Comparison of ENCODE assay signal across 34 mouse cellular contexts in the genomic region with DNA sequence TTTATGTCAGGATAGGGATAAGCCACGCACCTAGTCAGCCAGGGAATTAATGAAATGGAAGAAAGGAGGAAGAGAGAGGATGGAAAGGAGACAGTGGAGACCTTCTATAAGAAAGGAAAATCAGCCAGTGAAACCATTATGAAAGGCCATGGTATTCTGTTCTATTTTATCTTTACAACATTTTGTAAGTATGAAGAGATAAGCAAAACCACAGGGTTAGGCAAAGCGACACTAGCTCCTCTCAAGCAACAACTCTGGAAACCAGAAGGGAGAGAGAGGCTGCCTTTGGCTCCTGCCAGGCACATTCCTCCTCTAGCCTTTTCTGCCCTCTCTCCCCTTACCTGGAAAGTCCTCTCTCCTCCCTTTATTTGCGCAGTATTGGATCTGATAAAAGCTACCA. TPM values are rescaled to one million over a fixed set of nuclear protein-coding genes. Genes with fewer than 3 reads are reported as not detected.
DNase-seq lines count a peak whose midpoint lies in the region; ATAC-seq and TF ChIP-seq lines count a peak whose summit lies in the region.
"Had no signal": no experiment of that assay in that cellular context is flagged by ENCODE, and none has a peak within 500 bp of the region (broad histone marks: within the 10 kb centered on the region; RNA-seq: fewer than 3 reads in every experiment).

No protein-coding gene starts in this region.

- no peak overlapping the region for H3K9ac ChIP-seq in liver, embryonic 12.5 days
- H3K9ac ChIP-seq in liver, embryonic 13.5 days = peak overlapping the region; percentile 19; the same call in 1 of the 2 replicates
- H3K9ac ChIP-seq: embryonic facial prominence, embryonic 12.5 days; embryonic facial prominence, embryonic 15.5 days; forebrain, postnatal 0 days; heart, embryonic 15.5 days; hindbrain, embryonic 13.5 days had no signal

- 52% methylated on average over 3 of the region's 3 CpGs for WGBS in liver, embryonic 12.5 days (ENCODE audit: insufficient replicate concordance)
- 41% methylated on average over 3 of the region's 3 CpGs for WGBS in liver, embryonic 13.5 days (ENCODE audit: insufficient replicate concordance)

- TF ChIP-seq CTCF in G1E (IDR thresholded peaks at IDR 0.05; ENCODE audit: low read depth, low read length) = no peak

- no peaks in the 10 kb centered on the region for H3K36me3 ChIP-seq in liver, embryonic 12.5 days
- no peaks in the 10 kb centered on the region for H3K36me3 ChIP-seq in G1E (replicated peaks)
- no peaks in the 10 kb centered on the region for H3K36me3 ChIP-seq in liver, embryonic 13.5 days
- H3K36me3 ChIP-seq: embryonic facial prominence, embryonic 12.5 days; embryonic facial prominence, embryonic 15.5 days; heart, embryonic 15.5 days; hindbrain, embryonic 10.5 days; hindbrain, embryonic 13.5 days had no signal

- H3K4me1 ChIP-seq in liver, embryonic 12.5 days = peaks cover 41% of the 10 kb centered on the region
- peaks cover 45% of the 10 kb centered on the region for H3K4me1 ChIP-seq in G1E (ENCODE audit: insufficient read depth, low read depth, low read length)
- H3K4me1 ChIP-seq in liver, embryonic 13.5 days (replicated peaks) = peaks cover 36% of the 10 kb centered on the region
- H3K4me1 ChIP-seq: embryonic facial prominence, embryonic 12.5 days; embryonic facial prominence, embryonic 15.5 days; heart, embryonic 15.5 days; hindbrain, embryonic 13.5 days had no signal

- peak; percentile 49 for ATAC-seq in liver, embryonic 12.5 days
- ATAC-seq in G1E (ENCODE audit: extremely low read depth, insufficient number of reproducible peaks, low FRiP score, poor library complexity, severe bottlenecking) = peak; percentile 48; the same call in 1 of the 2 replicates
- peak; percentile 69 for ATAC-seq in liver, embryonic 13.5 days (ENCODE audit: low read depth)
- ATAC-seq in megakaryocyte progenitor cell, adult 5-6 weeks (replicated peaks; ENCODE audit: poor library complexity) = peak; percentile 61
- ATAC-seq: CD4-positive, CD25-positive, alpha-beta regulatory T cell, adult 4 months; forebrain, embryonic 14.5 days; forebrain, postnatal 0 days; hindbrain, embryonic 16.5 days; Patski had no signal

- H3K9me3 ChIP-seq in liver, embryonic 12.5 days (replicated peaks) = 0 out of 2 replicates have a peak, but pooled peaks cover 3% of the 10 kb centered on the region
- H3K9me3 ChIP-seq in G1E (replicated peaks) = peaks cover 3% of the 10 kb centered on the region
- no peaks in the 10 kb centered on the region for H3K9me3 ChIP-seq in liver, embryonic 13.5 days (replicated peaks)
- H3K9me3 ChIP-seq: embryonic facial prominence, embryonic 12.5 days; embryonic facial prominence, embryonic 15.5 days; heart, embryonic 15.5 days; hindbrain, embryonic 10.5 days; hindbrain, embryonic 13.5 days had no signal

- no peak overlapping the region for H3K4me3 ChIP-seq in liver, embryonic 12.5 days
- peak overlapping the region; percentile 33; the same call in 1 of the 2 replicates for H3K4me3 ChIP-seq in G1E (ENCODE audit: low read depth, low read length)
- no peak overlapping the region for H3K4me3 ChIP-seq in liver, embryonic 13.5 days (replicated peaks)
- H3K4me3 ChIP-seq: embryonic facial prominence, embryonic 12.5 days; embryonic facial prominence, embryonic 15.5 days; gastrocnemius, adult 2 months; heart, embryonic 15.5 days; hindbrain, embryonic 10.5 days; hindbrain, embryonic 13.5 days had no signal

- H3K4me2 ChIP-seq in liver, embryonic 12.5 days = peak overlapping the region; percentile 40
- H3K4me2 ChIP-seq in liver, embryonic 13.5 days = peak overlapping the region; percentile 21; the same call in 1 of the 2 replicates
- H3K4me2 ChIP-seq: embryonic facial prominence, embryonic 12.5 days; embryonic facial prominence, embryonic 15.5 days; heart, embryonic 11.5 days; heart, embryonic 15.5 days; hindbrain, embryonic 13.5 days had no signal

- DNase-seq in liver (no peak), G1E (ENCODE audit: low spot score) (peak; percentile 43)
- no peak for DNase-seq in liver, embryonic 13.5 days
- DNase-seq in lung, adult 18-20 months = no peak
- no peak for DNase-seq in thymus, postnatal 0 days (ENCODE audit: low spot score)
- DNase-seq in cerebellum, postnatal 10 days = no peak
- DNase-seq: adrenal gland, postnatal 10 days; adrenal gland, postnatal 36 days; cerebellum, adult 18-20 months; cerebellum, adult 9-10 months; cerebellum, postnatal 36 days; forebrain, postnatal 0 days; gastrocnemius, adult 2 months; gastrocnemius, postnatal 14 days; heart, adult 11 months; heart, postnatal 10 days; heart, postnatal 36 days had no signal

- peak overlapping the region; percentile 45; the same call in 1 of the 2 replicates for H3K27ac ChIP-seq in liver, embryonic 12.5 days
- H3K27ac ChIP-seq in liver, embryonic 13.5 days = peak overlapping the region; percentile 36; the same call in 1 of the 2 replicates
- H3K27ac ChIP-seq: embryonic facial prominence, embryonic 12.5 days; embryonic facial prominence, embryonic 15.5 days; gastrocnemius, adult 2 months; heart, embryonic 15.5 days; hindbrain, embryonic 10.5 days; hindbrain, embryonic 13.5 days had no signal

- no peaks in the 10 kb centered on the region for H3K27me3 ChIP-seq in liver, embryonic 12.5 days (replicated peaks)
- peaks cover 2% of the 10 kb centered on the region; the same call in 1 of the 2 replicates for H3K27me3 ChIP-seq in G1E (ENCODE audit: insufficient read depth, low read length)
- no peaks in the 10 kb centered on the region for H3K27me3 ChIP-seq in liver, embryonic 13.5 days
- H3K27me3 ChIP-seq: embryonic facial prominence, embryonic 12.5 days; embryonic facial prominence, embryonic 15.5 days; heart, embryonic 15.5 days; hindbrain, embryonic 13.5 days; Patski had no signal

RNA-seq across cellular contexts. Expression of gene Riox1, which starts 8.5 kb away (rescaled TPM):
- 22.3 and 22.8 TPM in 2 replicates for polyA plus RNA-seq in liver, embryonic 12.5 days (2016; fragmentation: Nextera tagmentation; extraction: Ambion mirVana)
- total RNA-seq in G1E (2014; fragmentation: Nextera tagmentation) (25.8 and 30.6 TPM in 2 replicates), G1E (2017) (28.0 and 35.7 TPM in 2 replicates)
- 107 and 138 TPM in 2 replicates for polyA plus RNA-seq in G1E (2012)
- 9.3 and 9.8 TPM in 2 replicates for polyA plus RNA-seq in liver, embryonic 13.5 days (2015; fragmentation: Nextera tagmentation; extraction: Ambion mirVana)
- 13.5 and 14.6 TPM in 2 replicates for total RNA-seq in megakaryocyte progenitor cell, adult 5-6 weeks (2015)
- 16.7 and 17.7 TPM in 2 replicates for total RNA-seq in megakaryocyte progenitor cell, adult 5-6 weeks (2017)
- 16.3 and 21.3 TPM in 2 replicates for polyA plus RNA-seq in thymus, postnatal 0 days (2015; fragmentation: Nextera tagmentation; extraction: Ambion mirVana)

RNA-seq across cellular contexts. Expression of gene Numb, which starts 20.2 kb away (rescaled TPM):
- polyA plus RNA-seq in liver, embryonic 12.5 days (2016; fragmentation: Nextera tagmentation; extraction: Ambion mirVana) = 17.7 and 18.4 TPM in 2 replicates
- total RNA-seq in G1E (2014; fragmentation: Nextera tagmentation) = 50.2 and 65.8 TPM in 2 replicates
- total RNA-seq in G1E (2017) = 52.8 and 58.1 TPM in 2 replicates
- polyA plus RNA-seq in G1E (2012) = 34.4 and 40.1 TPM in 2 replicates
- 11.8 and 16.3 TPM in 2 replicates for polyA plus RNA-seq in liver, embryonic 13.5 days (2015; fragmentation: Nextera tagmentation; extraction: Ambion mirVana)
- total RNA-seq in megakaryocyte progenitor cell, adult 5-6 weeks (2015) = 15.9 and 19.3 TPM in 2 replicates
- 12.6 and 26.8 TPM in 2 replicates for total RNA-seq in megakaryocyte progenitor cell, adult 5-6 weeks (2017)
- polyA plus RNA-seq in thymus, postnatal 0 days (2015; fragmentation: Nextera tagmentation; extraction: Ambion mirVana) = 13.6 and 14.9 TPM in 2 replicates

RNA-seq across cellular contexts. Expression of gene Heatr4, which starts 42.7 kb away (rescaled TPM):
- not detected in 2 replicates for polyA plus RNA-seq in liver, embryonic 12.5 days (2016; fragmentation: Nextera tagmentation; extraction: Ambion mirVana)
- total RNA-seq in G1E (2014; fragmentation: Nextera tagmentation) (not detected in 2 replicates), G1E (2017) (0.06 and 0.22 TPM in 2 replicates)
- polyA plus RNA-seq in G1E (2012) = not detected in 2 replicates
- not detected in 2 replicates for polyA plus RNA-seq in liver, embryonic 13.5 days (2015; fragmentation: Nextera tagmentation; extraction: Ambion mirVana)
- not detected in 2 replicates for total RNA-seq in megakaryocyte progenitor cell, adult 5-6 weeks (2015)
- total RNA-seq in megakaryocyte progenitor cell, adult 5-6 weeks (2017) = not detected in 2 replicates
- polyA plus RNA-seq in thymus, postnatal 0 days (2015; fragmentation: Nextera tagmentation; extraction: Ambion mirVana) = 0.04 TPM in 1 of 2 replicates, not detected in the other
- total RNA-seq: adrenal gland, adult 18-20 months; adrenal gland, postnatal 10 days; adrenal gland, postnatal 36 days; gastrocnemius, adult 2 months; gastrocnemius, postnatal 14 days; gastrocnemius, postnatal 4 days; heart, adult 8-10 months; heart, postnatal 36 days had no signal
- polyA plus RNA-seq: C2C12; CD4-positive, CD25-positive, alpha-beta regulatory T cell, adult 4 months; embryonic facial prominence, embryonic 12.5 days; embryonic facial prominence, embryonic 15.5 days; forebrain, embryonic 11.5 days; forebrain, embryonic 14.5 days; heart, embryonic 11.5 days; heart, embryonic 15.5 days; hindbrain, embryonic 10.5 days; hindbrain, embryonic 13.5 days; hindbrain, embryonic 16.5 days; Patski had no signal

RNA-seq across cellular contexts. Expression of gene Acot2, which starts 45.7 kb away (rescaled TPM):
- 15.1 and 15.2 TPM in 2 replicates for polyA plus RNA-seq in liver, embryonic 12.5 days (2016; fragmentation: Nextera tagmentation; extraction: Ambion mirVana)
- not detected in 2 replicates for total RNA-seq in G1E (2014; fragmentation: Nextera tagmentation)
- 0.22 TPM in 1 of 2 replicates, not detected in the other for total RNA-seq in G1E (2017)
- 0.02 TPM in 1 of 2 replicates, not detected in the other for polyA plus RNA-seq in G1E (2012)
- 14.7 and 16.1 TPM in 2 replicates for polyA plus RNA-seq in liver, embryonic 13.5 days (2015; fragmentation: Nextera tagmentation; extraction: Ambion mirVana)
- 12.1 and 13.3 TPM in 2 replicates for total RNA-seq in megakaryocyte progenitor cell, adult 5-6 weeks (2015)
- 9.4 and 12.7 TPM in 2 replicates for total RNA-seq in megakaryocyte progenitor cell, adult 5-6 weeks (2017)
- 14.0 and 21.8 TPM in 2 replicates for polyA plus RNA-seq in thymus, postnatal 0 days (2015; fragmentation: Nextera tagmentation; extraction: Ambion mirVana)
